Mouse (Mus musculus) stomach, embryonic 15.5 days (tissue): ENCODE results near the gene Kcnk4. TPM values are rescaled to one million over a fixed set of nuclear protein-coding genes. Genes with fewer than 3 reads are reported as not detected.

Source experiments
- ATAC-seq: fragments of 200-750 bp; cut with Nextera tagmentation; 2 replicates; pipeline ENCODE4 v1.8.0; 2017; ENCODE audit warnings: low read depth, moderate number of reproducible peaks, moderate TSS enrichment; ENCODE audit not compliant: insufficient read depth, low FRiP score
- H3K27ac ChIP-seq: fragments of 300-500 bp; sonication (generic); 2 replicates; pipeline ENCODE4 v1.5.1; 2015; ENCODE audit warnings: mild to moderate bottlenecking, inconsistent platforms
- H3K27me3 ChIP-seq: fragments of 300-500 bp; sonication (generic); replicated peaks from 2 replicates; pipeline ENCODE4 v1.6.1; 2015; ENCODE audit warnings: inconsistent platforms
- H3K36me3 ChIP-seq: fragments of 300-500 bp; sonication (generic); 2 replicates; pipeline ENCODE4 v1.6.1; 2015; ENCODE audit warnings: inconsistent platforms
- H3K4me1 ChIP-seq: fragments of 300-500 bp; sonication (generic); 2 replicates; pipeline ENCODE4 v1.6.1; 2015; ENCODE audit warnings: inconsistent platforms
- H3K4me2 ChIP-seq: fragments of 300-500 bp; sonication (generic); 2 replicates; pipeline ENCODE4 v1.6.1; 2015; ENCODE audit warnings: mild to moderate bottlenecking, inconsistent platforms
- H3K4me3 ChIP-seq: fragments of 300-500 bp; sonication (generic); replicated peaks from 2 replicates; pipeline ENCODE4 v1.5.1; 2015; ENCODE audit warnings: inconsistent platforms
- H3K9ac ChIP-seq: fragments of 300-500 bp; sonication (generic); 2 replicates; pipeline ENCODE4 v1.6.1; 2015; ENCODE audit warnings: inconsistent platforms
- H3K9me3 ChIP-seq: fragments of 300-500 bp; sonication (generic); 2 replicates; pipeline ENCODE4 v1.6.1; 2016; ENCODE audit warnings: inconsistent platforms
- WGBS: fragments of 180-500 bp; shearing (Covaris S2); methylation state at CpG from one replicate; pipeline ENCODE4 v1.1.7; 2015; 5-methylcytosine and 5-hydroxymethylcytosine counted together
- polyA plus RNA-seq: library from polyadenylated mRNA; unstranded; fragments of >200 nt; fragmentation: Nextera tagmentation; extraction: Ambion mirVana; gene quantifications from 2 replicates; pipeline ENCODE4 v1.2.1, GENCODE M21; 2015

Gene Kcnk4
- polyA plus RNA-seq, 1 experiment from 2014 or later: 0.86 TPM

DNA sequence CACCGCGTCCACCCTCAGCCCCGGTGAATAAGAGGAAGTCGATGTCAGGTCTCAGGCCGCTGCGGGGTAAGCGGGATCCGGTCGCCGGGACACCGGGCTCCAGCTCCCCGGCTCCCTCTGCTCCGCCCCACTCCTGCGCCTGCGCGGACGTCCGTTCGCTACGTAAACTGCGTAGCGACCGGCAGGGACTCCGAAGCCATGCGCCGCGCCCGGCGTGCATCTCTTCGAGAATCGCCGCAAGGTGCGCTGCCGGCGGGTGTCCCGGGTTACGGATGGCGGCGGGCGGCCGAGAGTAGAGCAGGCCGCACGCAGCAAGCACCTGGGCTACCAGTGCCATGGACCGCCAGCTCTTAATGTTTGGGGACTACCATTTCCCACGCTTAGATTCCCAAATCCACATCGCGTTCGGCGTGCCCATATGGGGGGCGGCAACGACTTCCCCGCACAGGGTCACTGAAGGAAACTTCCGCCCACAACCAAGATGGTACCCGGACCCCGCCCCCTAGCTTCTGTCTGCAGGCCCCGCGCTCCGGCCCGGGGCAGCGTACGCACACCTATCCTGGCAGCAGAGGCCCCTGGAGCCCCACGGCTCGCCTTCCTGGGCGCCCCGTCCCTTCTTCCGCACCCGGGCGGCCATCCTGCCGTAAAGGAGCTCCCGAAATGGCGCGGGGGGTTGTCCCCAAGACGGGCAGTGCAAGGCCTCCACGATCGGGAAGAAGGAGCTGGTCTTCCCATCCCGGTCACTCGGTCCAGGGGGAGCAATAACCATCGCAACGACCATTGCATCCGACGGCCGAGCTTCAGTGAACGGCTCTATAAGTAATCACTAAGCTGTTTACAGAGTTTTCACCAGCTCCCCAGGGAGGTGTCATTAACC lies 7.3 kb upstream of the Kcnk4 start, which contains the start of gene Bad:
Gene Bad, plus strand, starts transcription at position 490 of the 877 bp plus-strand sequence.
- H3K4me1 ChIP-seq: peaks cover 24% of the 10 kb centered on the region
- peak within 1 kb of the TSS; percentile 88 for H3K9ac ChIP-seq
- no peaks in the 10 kb centered on the region for H3K27me3 ChIP-seq
- peak within 1 kb of the TSS; percentile 98 for H3K4me2 ChIP-seq
- peak within 1 kb of the TSS; percentile 98 for H3K27ac ChIP-seq
- no peaks in the 10 kb centered on the region for H3K36me3 ChIP-seq
- no peaks in the 10 kb centered on the region for H3K9me3 ChIP-seq
- H3K4me3 ChIP-seq: peak within 1 kb of the TSS; percentile 72
- 0% methylated on average over 83 of the region's 83 CpGs for WGBS
- peak; percentile 73 for ATAC-seq

DNA sequence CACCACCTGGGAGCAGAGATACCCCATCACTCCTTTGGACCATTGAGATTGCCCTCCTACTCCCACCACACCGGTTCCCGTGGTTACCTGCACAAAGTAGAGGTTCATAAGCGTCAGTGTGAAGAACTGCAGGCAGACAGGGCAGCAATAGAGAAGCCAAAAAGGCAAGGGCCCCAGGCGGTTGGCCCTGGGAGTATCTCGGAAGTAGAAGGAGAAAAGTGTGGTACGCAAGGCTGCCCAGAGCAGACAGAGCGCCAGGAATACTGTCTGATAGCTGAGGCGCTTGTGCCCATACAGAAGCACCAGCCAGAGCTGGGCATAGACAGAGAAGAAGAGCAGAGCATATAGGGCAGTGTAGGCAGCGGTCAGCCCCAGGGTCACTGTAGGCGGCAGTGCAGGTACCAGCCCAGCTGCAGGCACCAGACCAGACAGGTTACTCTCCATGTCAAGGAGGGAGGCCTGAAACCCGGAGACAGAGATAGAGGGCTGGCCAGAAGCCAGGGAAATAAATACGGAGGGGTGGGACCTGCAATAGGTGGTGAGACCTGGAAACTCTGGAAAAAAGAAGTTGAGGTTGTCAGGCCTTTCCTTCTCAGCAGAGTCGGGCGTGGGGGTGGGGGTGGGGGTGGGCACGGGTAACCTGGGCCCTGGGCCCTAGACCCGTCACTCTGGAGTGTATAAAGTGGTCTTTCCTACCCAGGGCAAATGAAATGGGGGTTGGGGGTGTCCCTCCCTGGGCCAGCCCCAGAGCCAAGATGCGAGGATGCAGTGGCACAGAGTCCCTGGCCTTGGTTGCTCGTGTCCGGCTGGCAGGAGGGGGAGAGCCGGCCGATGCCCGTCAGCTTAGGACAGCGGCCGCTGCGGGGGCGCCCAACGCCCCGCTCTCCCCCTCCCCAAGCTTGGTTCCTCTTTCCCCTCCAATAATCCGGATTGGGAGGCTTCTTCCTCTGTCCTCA lies 6.4 kb upstream of the Kcnk4 start:
- Histone ChIP-seq H3K36me3 (no peaks in the 10 kb centered on the region), H3K4me2 (peak overlapping the region; percentile 98), H3K4me3 (peak overlapping the region; percentile 72), H3K27ac (peak overlapping the region; percentile 98), H3K27me3 (0 out of 2 replicates have a peak, but pooled peaks cover 6% of the 10 kb centered on the region), H3K4me1 (peaks cover 24% of the 10 kb centered on the region), H3K9me3 (no peaks in the 10 kb centered on the region), H3K9ac (peak overlapping the region; percentile 88)
- 19% methylated on average over 29 of the region's 29 CpGs for WGBS
- no peak for ATAC-seq

DNA sequence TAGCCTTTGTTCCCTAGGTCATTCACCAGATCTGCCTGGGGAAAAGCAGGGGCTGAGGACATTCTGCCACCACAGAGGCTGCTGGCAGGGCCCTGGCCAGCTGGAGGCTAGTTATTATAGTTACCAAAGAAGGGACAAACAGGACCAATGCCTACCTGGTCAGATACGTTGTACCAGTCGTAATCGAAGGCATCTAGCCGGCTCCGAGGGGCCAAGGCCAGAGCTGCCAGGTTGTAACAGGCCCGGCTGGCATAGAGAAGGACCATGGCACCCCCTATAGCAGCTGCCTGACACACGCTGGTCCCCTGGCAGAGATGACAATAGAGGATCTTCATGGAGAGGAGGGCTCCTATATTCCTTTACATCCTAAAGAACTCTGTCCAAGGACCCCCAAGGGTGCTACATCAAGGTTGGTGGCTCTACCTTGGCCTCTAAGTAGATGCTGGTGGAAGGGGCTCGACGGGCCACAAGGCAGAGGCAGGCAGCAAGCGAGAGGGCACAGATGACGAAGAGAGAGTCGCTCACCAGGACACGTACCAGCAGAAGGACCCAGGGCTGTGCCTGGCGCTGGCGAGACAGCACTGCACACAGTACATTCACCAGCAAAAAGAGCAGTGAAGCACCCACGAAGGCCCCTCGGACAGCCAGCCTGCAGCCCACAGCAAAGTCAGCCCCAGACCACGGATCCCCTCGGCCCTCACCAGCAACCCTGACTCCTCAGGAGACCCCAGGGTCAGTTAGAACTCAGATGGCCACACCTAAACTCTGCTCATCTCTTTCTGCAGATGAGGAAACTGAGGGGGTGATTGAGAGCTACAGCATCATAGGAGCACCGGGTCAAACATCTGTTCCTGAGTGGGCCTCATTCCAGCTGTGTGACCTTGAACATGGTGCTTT lies 5.0 kb upstream of the Kcnk4 start:
- no peak for ATAC-seq
- Histone ChIP-seq H3K4me1 (peaks cover 25% of the 10 kb centered on the region), H3K27ac (no peak overlapping the region), H3K4me2 (no peak overlapping the region), H3K9me3 (no peaks in the 10 kb centered on the region), H3K4me3 (no peak overlapping the region), H3K27me3 (peaks cover 18% of the 10 kb centered on the region), H3K9ac (no peak overlapping the region), H3K36me3 (no peaks in the 10 kb centered on the region)
- 85% methylated on average over 20 of the region's 20 CpGs for WGBS

DNA sequence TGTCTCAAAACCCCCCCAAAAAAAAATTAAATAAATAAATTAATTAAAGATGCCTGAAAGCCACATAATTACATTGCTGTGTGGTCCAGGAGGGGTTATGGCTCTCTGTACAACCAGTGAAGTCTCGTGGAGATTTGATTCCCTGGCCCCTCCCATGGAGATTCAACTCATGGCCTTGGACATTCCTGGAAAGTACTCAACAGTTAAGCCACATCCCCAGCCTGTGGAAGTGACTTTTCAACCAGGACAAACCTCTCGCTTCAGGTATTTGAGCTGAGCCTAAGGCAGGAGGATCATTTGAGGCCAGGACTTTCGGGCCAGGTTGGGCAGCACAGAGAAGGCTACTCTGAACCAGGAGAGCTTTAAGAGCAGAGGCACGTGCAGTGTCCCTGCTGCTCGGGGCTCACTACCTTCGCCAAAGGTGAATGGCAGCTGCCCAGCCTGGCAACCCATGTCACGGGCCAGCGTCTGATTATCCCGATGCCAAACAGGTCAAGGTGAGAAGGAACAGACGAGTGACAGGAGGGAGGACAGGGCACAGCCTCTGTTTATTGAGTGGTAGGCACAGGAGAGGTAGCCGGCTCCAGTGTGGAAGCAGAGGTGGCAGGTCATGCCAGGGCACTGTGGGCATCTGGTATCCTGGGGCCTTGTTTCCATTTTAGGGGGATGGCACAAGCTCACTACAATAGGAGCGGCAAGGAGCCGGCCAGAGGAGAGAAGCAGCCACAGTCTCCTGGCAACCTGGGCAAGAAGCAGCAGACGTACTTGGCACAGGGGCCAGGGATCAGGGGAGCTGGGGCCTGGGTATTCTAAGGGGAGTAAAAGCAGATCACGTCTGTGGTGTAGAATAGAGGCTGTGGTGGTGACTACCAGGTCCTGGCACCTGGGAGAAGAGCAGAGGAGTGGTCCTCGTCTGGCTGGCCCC lies 3.5 kb upstream of the Kcnk4 start:
- ATAC-seq: no peak
- no peak overlapping the region for H3K27ac ChIP-seq
- H3K9ac ChIP-seq: no peak overlapping the region
- H3K27me3 ChIP-seq: peaks cover 33% of the 10 kb centered on the region
- no peaks in the 10 kb centered on the region for H3K36me3 ChIP-seq
- H3K9me3 ChIP-seq: no peaks in the 10 kb centered on the region
- peaks cover 26% of the 10 kb centered on the region for H3K4me1 ChIP-seq
- 78% methylated on average over 16 of the region's 16 CpGs for WGBS
- no peak overlapping the region for H3K4me3 ChIP-seq
- no peak overlapping the region for H3K4me2 ChIP-seq

DNA sequence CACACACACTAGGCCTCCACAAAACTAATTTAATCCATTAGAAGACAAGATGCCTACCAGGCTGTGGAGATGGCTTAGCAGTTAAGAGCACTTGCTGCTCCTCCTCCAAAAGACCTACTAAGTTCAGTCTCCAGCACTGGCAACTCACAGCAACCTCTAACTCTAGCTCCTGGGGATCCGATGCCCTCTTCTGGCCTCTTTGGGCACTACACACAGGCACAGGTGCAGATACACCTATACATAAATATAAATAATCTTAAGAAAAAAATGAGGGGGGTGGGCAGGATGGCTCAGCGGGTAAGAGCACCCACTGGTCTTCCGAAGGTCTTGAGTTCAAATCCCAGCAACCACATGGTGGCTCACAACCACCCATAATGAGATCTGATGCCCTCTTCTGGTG lies 2.0 kb upstream of the Kcnk4 start:
- Histone ChIP-seq H3K36me3 (no peaks in the 10 kb centered on the region), H3K9me3 (no peaks in the 10 kb centered on the region), H3K4me2 (no peak overlapping the region), H3K4me3 (no peak overlapping the region), H3K4me1 (peaks cover 22% of the 10 kb centered on the region), H3K27me3 (peaks cover 48% of the 10 kb centered on the region), H3K27ac (no peak overlapping the region), H3K9ac (no peak overlapping the region)
- WGBS: 23% methylated on average over 3 of the region's 3 CpGs
- ATAC-seq: no peak

DNA sequence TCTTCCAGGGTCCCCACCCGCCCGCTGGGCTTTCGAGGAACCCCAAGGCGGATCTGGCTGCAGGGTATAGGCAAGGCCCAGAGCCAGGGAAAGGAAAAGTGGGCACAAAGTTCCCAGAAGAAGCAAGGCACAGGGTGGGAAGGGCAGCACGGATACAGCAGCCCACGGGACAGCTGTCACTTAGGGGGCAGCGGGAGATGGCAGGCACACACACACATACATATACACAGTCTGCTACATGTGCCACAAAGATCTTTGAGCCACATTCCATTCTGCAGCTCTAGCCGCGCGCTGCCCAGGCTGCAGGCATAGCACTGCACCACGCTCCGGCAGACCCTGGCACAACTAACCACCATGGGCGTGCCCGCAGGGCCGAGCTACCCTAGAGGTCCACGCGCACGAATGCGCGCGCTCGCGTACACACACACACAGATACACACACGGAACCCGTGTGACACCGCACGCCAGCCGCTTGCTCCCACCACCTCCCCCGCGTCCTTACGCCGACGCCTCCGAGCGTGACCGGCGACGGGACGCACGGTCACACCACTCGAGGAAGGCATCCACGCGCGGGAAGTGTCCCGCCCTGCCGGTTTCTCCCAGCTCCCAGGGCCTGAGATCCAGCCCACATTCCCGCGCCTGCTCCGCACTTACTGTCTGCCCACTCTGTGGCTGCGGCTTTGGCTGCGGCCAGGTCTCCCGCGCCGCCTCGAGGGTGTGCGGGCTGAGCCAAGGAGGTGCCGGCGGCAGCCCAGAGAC lies 700 bp downstream of the Kcnk4 start:
- H3K4me3 ChIP-seq: peak overlapping the region; percentile 43
- no peaks in the 10 kb centered on the region for H3K9me3 ChIP-seq
- WGBS: 5% methylated on average over 58 of the region's 58 CpGs
- H3K27ac ChIP-seq: no peak overlapping the region
- no peaks in the 10 kb centered on the region for H3K36me3 ChIP-seq
- H3K9ac ChIP-seq: peak overlapping the region; percentile 46
- H3K4me2 ChIP-seq: peak overlapping the region; percentile 85
- H3K27me3 ChIP-seq: peaks cover 52% of the 10 kb centered on the region
- H3K4me1 ChIP-seq: peaks cover 10% of the 10 kb centered on the region
- ATAC-seq: peak; percentile 35; the same call in 1 of the 2 replicates

GRCm38 (mm10) chr19:6933102-6933435 lies 1.2 kb downstream of the Kcnk4 start:
- H3K9ac ChIP-seq: no peak overlapping the region
- peaks cover 55% of the 10 kb centered on the region for H3K27me3 ChIP-seq
- H3K4me1 ChIP-seq: peaks cover 10% of the 10 kb centered on the region
- 0 out of 2 replicates have a peak overlapping the region, but pooled peaks have one; percentile 43 for H3K4me3 ChIP-seq
- WGBS: 39% methylated on average over 4 of the region's 4 CpGs
- no peak overlapping the region for H3K27ac ChIP-seq
- H3K9me3 ChIP-seq: no peaks in the 10 kb centered on the region
- H3K4me2 ChIP-seq: 0 out of 2 replicates have a peak overlapping the region, but pooled peaks have one; percentile 85
- ATAC-seq: no peak
- H3K36me3 ChIP-seq: no peaks in the 10 kb centered on the region

- H3K9me3 ChIP-seq: no peaks in the 10 kb centered on the region
- WGBS: 58% methylated on average over 1 of the region's 1 CpGs
- H3K4me2 ChIP-seq: no peak overlapping the region
- H3K27me3 ChIP-seq: peaks cover 65% of the 10 kb centered on the region
- peaks cover 12% of the 10 kb centered on the region for H3K4me1 ChIP-seq
- no peak overlapping the region for H3K27ac ChIP-seq
- H3K36me3 ChIP-seq: no peaks in the 10 kb centered on the region
- no peak for ATAC-seq
- H3K9ac ChIP-seq: no peak overlapping the region
- H3K4me3 ChIP-seq: no peak overlapping the region
These were observed 2.3 kb downstream of the Kcnk4 start for GRCm38 (mm10) chr19:6932018-6932417.

GRCm38 (mm10) chr19:6931002-6931401 lies 3.3 kb downstream of the Kcnk4 start:
- no peak overlapping the region for H3K4me3 ChIP-seq
- no peaks in the 10 kb centered on the region for H3K36me3 ChIP-seq
- H3K4me2 ChIP-seq: no peak overlapping the region
- peaks cover 16% of the 10 kb centered on the region for H3K4me1 ChIP-seq
- H3K9ac ChIP-seq: no peak overlapping the region
- H3K27me3 ChIP-seq: peaks cover 71% of the 10 kb centered on the region
- H3K9me3 ChIP-seq: no peaks in the 10 kb centered on the region
- ATAC-seq: no peak
- H3K27ac ChIP-seq: no peak overlapping the region
- 7% methylated on average over 2 of the region's 2 CpGs for WGBS

- Histone ChIP-seq H3K4me2 (peak overlapping the region; percentile 40), H3K27ac (no peak overlapping the region), H3K27me3 (peaks cover 71% of the 10 kb centered on the region), H3K9me3 (no peaks in the 10 kb centered on the region), H3K4me1 (peaks cover 23% of the 10 kb centered on the region), H3K9ac (no peak overlapping the region), H3K36me3 (no peaks in the 10 kb centered on the region), H3K4me3 (peak overlapping the region; percentile 17)
- no peak for ATAC-seq
- 15% methylated on average over 9 of the region's 9 CpGs for WGBS
These were observed 6.2 kb downstream of the Kcnk4 start for GRCm38 (mm10) chr19:6928080-6928479.
